Mouse (Mus musculus) lung, adult 2 months (tissue): ENCODE results near the gene Ankrd2.

Experiments used
- CTCF ChIP-seq: fragments of 200-500 bp; IDR thresholded peaks from 2 replicates; pipeline ENCODE4 v1.5.1; 2011; ENCODE audit warnings: mild to moderate bottlenecking, low read length, control low read depth; ENCODE audit not compliant: insufficient read depth
- POLR2A ChIP-seq: fragments of 200-500 bp; IDR thresholded peaks from 2 replicates; pipeline ENCODE4 v1.6.1; 2011; ENCODE audit warnings: low read depth, mild to moderate bottlenecking, control low read depth, low read length, borderline replicate concordance; ENCODE audit errors: extremely low read depth

DNA sequence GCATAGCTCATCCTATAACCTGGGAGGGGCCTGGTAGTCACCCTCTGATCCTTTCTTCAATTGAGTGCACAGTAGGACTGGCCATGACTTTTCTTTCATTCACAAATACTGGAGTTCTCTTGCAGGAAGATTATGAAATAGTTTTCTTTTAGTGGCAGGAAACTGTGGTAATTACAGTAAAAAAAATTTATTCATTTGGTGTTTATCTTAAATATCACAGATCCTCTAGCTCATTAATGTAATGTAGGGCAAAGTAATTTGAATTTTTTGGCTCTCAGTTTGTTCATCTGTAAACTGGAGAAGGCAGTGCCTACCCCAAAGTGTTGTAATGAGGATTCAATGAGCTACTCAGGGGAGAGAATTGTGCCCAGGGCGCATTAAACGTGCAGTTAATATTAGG lies 42.8 kb upstream of the Ankrd2 start:
- no peak for TF ChIP-seq CTCF
- no peak for TF ChIP-seq POLR2A
